Mouse (Mus musculus): Measurements from ENCODE around the gene St6gal1.

St6gal1 gene

GRCm38 (mm10) chr16:23250556-23251444, 26.3 kb downstream of the St6gal1 start:
- no peak for DNase-seq (ENCODE audit: low spot score in 2 of 2)

DNA sequence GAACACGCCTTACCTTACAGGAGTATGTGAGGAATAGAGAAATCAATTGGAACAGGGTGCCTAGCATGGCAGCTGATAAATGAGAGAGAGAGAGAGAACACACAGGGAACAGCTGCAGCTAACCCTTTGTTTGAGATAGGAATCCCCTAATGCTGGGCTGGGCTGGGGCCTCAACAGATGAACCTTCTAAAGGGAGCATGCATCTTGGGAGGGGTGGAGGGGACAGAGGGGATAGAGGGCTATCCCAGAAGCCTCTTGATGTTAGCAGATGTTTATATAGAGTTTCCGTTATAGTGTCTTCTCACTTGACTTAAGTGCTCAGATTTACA, 26.9 kb downstream of the St6gal1 start:
- DNase-seq (ENCODE audit: low spot score in 2 of 2) = no peak

DNA sequence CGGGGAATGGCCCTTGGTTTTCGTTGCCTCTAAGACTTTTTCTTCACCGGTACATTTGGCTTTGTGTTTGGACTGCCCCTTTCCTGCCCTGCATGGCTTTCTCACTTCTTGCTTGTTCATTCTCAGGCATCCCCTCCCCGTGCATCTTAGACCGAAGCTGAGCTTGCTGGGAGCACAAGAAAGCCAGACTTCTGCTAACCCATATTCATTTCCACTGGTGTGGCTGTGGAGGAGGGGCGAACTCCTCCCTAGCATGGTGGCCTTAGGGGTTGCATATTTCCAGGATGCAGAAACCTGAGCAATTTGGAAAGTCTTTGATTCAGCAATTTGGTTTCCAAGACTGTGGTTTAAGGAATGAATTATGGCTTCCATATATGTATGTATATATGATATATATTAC, 29.1 kb downstream of the St6gal1 start:
- no peak for DNase-seq (ENCODE audit: low spot score in 2 of 2)

- DNase-seq (ENCODE audit: low spot score in 2 of 2) = no peak
These were observed 29.5 kb downstream of the St6gal1 start for GRCm38 (mm10) chr16:23254062-23254461.

GRCm38 (mm10) chr16:23256638-23257037, 32.1 kb downstream of the St6gal1 start:
- DNase-seq (ENCODE audit: low spot score in 2 of 2) = no peak

- no peak for DNase-seq (ENCODE audit: low spot score in 2 of 2)
These were observed 33.9 kb downstream of the St6gal1 start for GRCm38 (mm10) chr16:23258429-23258822.

DNA sequence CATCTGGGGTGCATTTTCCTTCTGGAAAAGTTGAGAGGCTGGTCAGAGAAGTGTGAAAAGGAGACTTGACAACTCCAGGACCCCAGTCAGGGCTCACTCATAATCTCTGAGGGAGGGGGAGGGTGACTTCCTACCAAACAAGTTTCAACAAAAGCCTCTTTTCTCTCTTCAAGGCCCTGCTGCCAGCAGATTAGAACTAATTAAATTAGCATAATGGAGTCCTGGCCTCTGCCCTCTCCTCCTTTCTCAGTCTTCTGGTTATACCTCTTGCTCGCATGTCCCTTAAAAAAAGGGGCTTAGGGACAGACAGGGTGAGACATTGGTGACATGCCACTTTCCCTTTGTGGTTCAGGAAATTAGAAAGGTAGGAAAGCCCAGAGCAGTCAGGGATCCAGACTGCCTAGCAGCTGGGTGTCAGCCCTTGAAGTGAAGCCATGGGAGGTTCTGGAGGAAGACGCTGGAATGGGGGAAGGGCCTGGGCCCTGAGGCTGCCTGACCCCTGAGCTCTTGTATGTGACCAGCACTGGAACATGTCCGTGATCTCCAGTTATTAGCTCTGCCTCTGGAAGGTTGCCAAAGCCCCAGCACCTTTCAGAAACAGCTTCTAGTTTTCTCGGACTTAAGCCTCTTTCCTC, 34.4 kb downstream of the St6gal1 start:
- no peak for DNase-seq (ENCODE audit: low spot score in 2 of 2)

DNA sequence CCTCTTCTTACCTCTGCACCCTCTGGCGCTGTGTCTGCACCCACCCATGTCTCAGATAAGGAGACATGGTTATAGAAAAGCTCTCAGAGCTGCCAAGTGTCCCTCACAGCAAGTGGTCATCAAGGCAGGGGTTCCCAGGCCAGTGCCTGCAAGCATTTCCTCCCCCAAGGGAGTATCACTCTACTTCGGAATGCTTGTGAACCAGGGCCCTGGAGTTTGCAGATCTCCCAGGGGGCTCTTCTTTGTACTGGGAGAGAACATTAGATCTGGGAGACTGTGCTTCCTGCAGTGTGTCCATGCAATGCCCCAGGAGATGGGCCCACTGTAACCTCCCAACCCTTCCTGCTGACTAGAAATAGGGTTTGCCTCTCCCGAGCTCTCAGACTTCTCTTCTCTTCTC, 35.0 kb downstream of the St6gal1 start:
- peak in 1 of 2 experiments; percentile 55 for DNase-seq (ENCODE audit: low spot score in 2 of 2)

- no peak for DNase-seq (ENCODE audit: low spot score in 2 of 2)
These were observed 37.7 kb downstream of the St6gal1 start for GRCm38 (mm10) chr16:23262131-23262768.

- no peak for DNase-seq (ENCODE audit: low spot score in 2 of 2)
These were observed 38.3 kb downstream of the St6gal1 start for GRCm38 (mm10) chr16:23262846-23263245.

DNA sequence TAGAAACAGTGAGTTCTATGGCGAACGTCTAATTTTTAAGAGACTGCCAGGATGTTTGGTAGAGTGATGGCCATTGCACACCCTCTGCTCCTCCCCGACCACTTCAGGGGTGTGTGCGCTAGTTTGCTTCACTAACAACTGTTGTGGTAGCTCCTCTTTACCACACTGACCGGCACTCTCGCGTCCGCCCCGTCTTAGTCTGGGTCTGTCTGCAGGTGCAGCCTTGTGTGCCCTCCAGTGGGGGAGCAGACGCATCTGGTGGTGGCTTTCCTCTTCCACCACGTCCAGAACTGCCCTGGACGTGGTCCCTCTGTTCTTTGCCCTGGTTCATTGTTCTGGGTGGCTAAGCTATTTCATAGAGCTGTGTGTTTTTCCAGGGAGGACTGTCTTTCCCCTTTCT, 40.5 kb downstream of the St6gal1 start:
- DNase-seq (ENCODE audit: low spot score in 2 of 2) = no peak

- DNase-seq (ENCODE audit: low spot score in 2 of 2) = no peak
These were observed 40.9 kb downstream of the St6gal1 start for GRCm38 (mm10) chr16:23265481-23265880.

DNA sequence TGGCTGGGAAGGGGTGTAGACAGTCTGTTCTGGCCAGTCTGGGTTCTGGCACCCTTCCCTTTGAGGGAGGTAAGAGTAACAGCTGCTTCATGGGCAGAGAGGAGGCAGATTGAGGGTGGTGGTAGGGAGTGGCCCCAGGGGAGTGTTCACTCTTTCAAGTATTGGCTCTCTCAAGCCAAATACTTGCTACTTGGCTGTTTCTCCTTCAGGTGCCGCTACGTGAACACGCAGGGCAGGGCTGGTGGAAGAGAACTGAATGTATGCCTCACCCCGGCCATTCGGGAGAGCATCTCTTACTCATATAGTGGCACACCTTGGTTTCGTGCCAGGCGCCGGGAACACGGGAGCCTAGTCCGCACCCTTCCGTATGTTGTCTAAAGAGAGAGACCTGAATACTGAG, 41.8 kb downstream of the St6gal1 start:
- DNase-seq (ENCODE audit: low spot score in 2 of 2) = no peak

GRCm38 (mm10) chr16:23266896-23267295, 42.4 kb downstream of the St6gal1 start:
- no peak for DNase-seq (ENCODE audit: low spot score in 2 of 2)

- no peak for DNase-seq (ENCODE audit: low spot score in 2 of 2)
These were observed 43.7 kb downstream of the St6gal1 start for GRCm38 (mm10) chr16:23268231-23268630.

- no peak for DNase-seq (ENCODE audit: low spot score in 2 of 2)
These were observed 44.8 kb downstream of the St6gal1 start for GRCm38 (mm10) chr16:23269056-23269983.

- DNase-seq (ENCODE audit: low spot score in 2 of 2) = peak in 1 of 2 experiments; percentile 39
These were observed 45.7 kb downstream of the St6gal1 start for GRCm38 (mm10) chr16:23269984-23270912.

GRCm38 (mm10) chr16:23270913-23271253, 46.3 kb downstream of the St6gal1 start:
- DNase-seq (ENCODE audit: low spot score in 2 of 2) = no peak

DNA sequence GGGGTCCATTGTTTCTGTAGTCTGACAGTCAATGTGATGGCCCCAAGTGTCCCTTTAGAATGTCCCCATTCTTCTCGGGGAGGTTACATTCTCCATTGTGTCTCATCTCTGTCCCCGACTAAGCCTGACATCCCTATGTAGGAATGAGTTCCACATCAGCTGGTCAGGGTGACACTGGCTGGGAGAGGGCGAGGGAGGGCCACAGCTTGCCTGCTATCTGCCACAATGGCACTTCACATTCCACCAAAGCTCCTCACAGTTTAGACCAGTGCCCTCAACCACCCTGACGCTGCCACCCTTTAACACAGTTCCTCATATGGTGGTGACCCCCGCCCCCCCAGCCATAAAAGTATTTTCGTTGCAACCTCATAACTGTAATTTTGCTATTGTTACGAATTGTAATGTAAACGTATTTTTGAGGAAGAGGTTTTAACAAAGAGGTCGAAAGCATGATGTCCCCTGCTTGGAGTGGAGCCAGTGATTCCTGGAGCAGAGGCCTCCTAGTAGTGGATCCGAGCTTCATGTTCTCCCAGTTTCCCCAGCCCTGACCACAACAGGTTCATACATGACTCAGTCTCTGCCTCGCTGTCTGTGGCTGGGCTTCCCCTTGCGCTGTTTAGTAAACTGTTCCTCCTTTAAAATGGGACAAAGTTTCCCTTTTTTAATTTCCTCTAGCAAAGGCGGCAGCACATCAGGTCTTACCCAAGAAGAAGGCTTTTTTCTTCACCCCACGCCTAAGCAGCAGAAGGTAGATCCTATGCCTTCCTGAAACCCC, 47.4 kb downstream of the St6gal1 start:
- peak in 1 of 2 experiments; percentile 41 for DNase-seq (ENCODE audit: low spot score in 2 of 2)

Data from heart, adult 9 months (tissue).